Mouse (Mus musculus) liver, postnatal 0 days (tissue): Measurements from ENCODE around the gene Ifi203.
"Not testable (repeated sequence)": the region's sequence is repeated elsewhere in the genome, so short reads cannot be mapped to it uniquely, and the experiment has no call there.

Experiments used
- CTCF ChIP-seq: sonication (generic); IDR thresholded peaks from 2 replicates; pipeline ENCODE4 v1.5.1; 2016; ENCODE audit warnings: antibody characterized with exemption, low read depth
- EP300 ChIP-seq: IDR thresholded peaks from 2 replicates; pipeline ENCODE4 v1.6.1; 2016; ENCODE audit warnings: antibody characterized with exemption, low read depth, mild to moderate bottlenecking

DNA sequence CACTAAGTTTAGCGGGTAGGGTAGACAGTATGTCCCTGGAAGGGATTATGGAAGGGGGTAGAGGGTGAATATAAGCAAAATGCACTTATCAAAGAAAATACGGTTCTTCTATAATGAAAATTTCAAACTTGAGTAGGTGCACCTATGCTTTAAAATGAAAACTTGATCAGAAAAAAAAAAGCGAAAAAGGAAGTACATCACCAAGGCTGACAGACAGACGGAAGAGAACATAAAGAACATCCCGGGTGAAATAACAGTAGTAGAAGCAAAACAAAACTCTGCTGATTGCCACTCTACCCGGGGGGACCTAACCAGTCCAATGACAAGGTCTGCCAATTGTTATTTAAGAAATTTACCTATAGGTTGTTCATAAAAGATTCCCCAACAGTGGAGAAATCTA, 64.2 kb downstream of the Ifi203 start:
- TF ChIP-seq EP300, CTCF: not testable (repeated sequence)
